Mouse (Mus musculus): Measurements from ENCODE around the gene Hnrnpf. TPM values are rescaled to one million over a fixed set of nuclear protein-coding genes. Genes with fewer than 3 reads are reported as not detected.

Gene Hnrnpf
- total and polyA plus RNA-seq, 3 experiments: 598 to 1,196 (median 790) TPM

GRCm38 (mm10) chr6:117878700-117879407 is 21.3 kb upstream of the Hnrnpf start:
- no peak for TF ChIP-seq ZKSCAN1 (IDR thresholded peaks at IDR 0.05; ENCODE audit: borderline replicate concordance, low read depth, low read length)
- no peak for TF ChIP-seq USF1 (IDR thresholded peaks at IDR 0.05; ENCODE audit: low read depth, low read length)
- no peak for TF ChIP-seq SMC3 (IDR thresholded peaks at IDR 0.05; ENCODE audit: low read depth, low read length)
- TF ChIP-seq UBTF (IDR thresholded peaks at IDR 0.05; ENCODE audit: low read depth, low read length): no peak
- TF ChIP-seq RAD21 (IDR thresholded peaks at IDR 0.05; ENCODE audit: low read depth, low read length): no peak
- TF ChIP-seq ELF1 (IDR thresholded peaks at IDR 0.05; ENCODE audit: low read depth, low read length): peak; percentile 96
- no peak for TF ChIP-seq SIN3A (IDR thresholded peaks at IDR 0.05; ENCODE audit: low read length)
- peak; percentile 34 for TF ChIP-seq CHD2 (IDR thresholded peaks at IDR 0.05; ENCODE audit: low read length)
- TF ChIP-seq POLR2A (IDR thresholded peaks at IDR 0.05; ENCODE audit: low read depth, low read length): no peak; the same call in 1 of the 2 replicates
- TF ChIP-seq MXI1 (IDR thresholded peaks at IDR 0.05; ENCODE audit: low read depth, low read length): no peak
- no peak for TF ChIP-seq RCOR1 (conservative IDR thresholded peaks at IDR 0.05; ENCODE audit: low read depth, low read length)
- TF ChIP-seq ZC3H11A (IDR thresholded peaks at IDR 0.05; ENCODE audit: low read depth, low read length): no peak
- TF ChIP-seq KAT2A (IDR thresholded peaks at IDR 0.05; ENCODE audit: insufficient replicate concordance, low read length): no peak; the same call in 1 of the 2 replicates
- TF ChIP-seq TBP (conservative IDR thresholded peaks at IDR 0.05; ENCODE audit: low read depth, low read length): peak; percentile 70; the same call in 1 of the 2 replicates
- peak; percentile 46; the same call in 1 of the 2 replicates for TF ChIP-seq IRF4 (IDR thresholded peaks at IDR 0.05; ENCODE audit: low read depth, low read length)
- no peak for TF ChIP-seq ZNF384 (IDR thresholded peaks at IDR 0.05; ENCODE audit: low read depth, low read length)
- no peak for TF ChIP-seq EP300 (IDR thresholded peaks at IDR 0.05; ENCODE audit: low read length)
- no peak for TF ChIP-seq CHD1 (IDR thresholded peaks at IDR 0.05; ENCODE audit: low read depth, low read length)
- no peak for TF ChIP-seq CTCF (conservative IDR thresholded peaks at IDR 0.05 in 1 of 2, IDR thresholded peaks at IDR 0.05 in 1 of 2; ENCODE audit: low read depth in 2 of 2, low read length in 2 of 2)
- TF ChIP-seq BHLHE40 (IDR thresholded peaks at IDR 0.05; ENCODE audit: low read depth, low read length): no peak
- no peak for TF ChIP-seq PAX5 (IDR thresholded peaks at IDR 0.05; ENCODE audit: low read length)
- no peak for TF ChIP-seq GABPA (IDR thresholded peaks at IDR 0.05; ENCODE audit: insufficient replicate concordance, low read depth, low read length)
- TF ChIP-seq USF2 (conservative IDR thresholded peaks at IDR 0.05; ENCODE audit: low read depth, low read length): no peak
- TF ChIP-seq MAZ (IDR thresholded peaks at IDR 0.05; ENCODE audit: low read depth, low read length): peak; percentile 84; the same call in 1 of the 2 replicates
- no peak; the same call in 1 of the 2 replicates for TF ChIP-seq POLR2AphosphoS2 (IDR thresholded peaks at IDR 0.05; ENCODE audit: low read depth, low read length)
- 0 out of 2 replicates have a peak, but pooled peaks have one; percentile 48 for TF ChIP-seq TCF12 (IDR thresholded peaks at IDR 0.05; ENCODE audit: low read depth, low read length)
- TF ChIP-seq HCFC1 (IDR thresholded peaks at IDR 0.05; ENCODE audit: low read depth, low read length): peak; percentile 78
- no peak for TF ChIP-seq JUN (IDR thresholded peaks at IDR 0.05; ENCODE audit: insufficient read depth, low read depth, low read length)
- TF ChIP-seq JUND (conservative IDR thresholded peaks at IDR 0.05; ENCODE audit: low read depth, low read length): 0 out of 2 replicates have a peak, but pooled peaks have one; percentile 26
- no peak for TF ChIP-seq MAX (IDR thresholded peaks at IDR 0.05; ENCODE audit: low read length)
- peak; percentile 23 for TF ChIP-seq ETS1 (conservative IDR thresholded peaks at IDR 0.05; ENCODE audit: low read depth, low read length)
- peak; percentile 85; the same call in 1 of the 2 replicates for TF ChIP-seq ZMIZ1 (IDR thresholded peaks at IDR 0.05; ENCODE audit: low read depth, low read length)
- Histone ChIP-seq H3K9ac (ENCODE audit: insufficient read depth, low read depth) (peak overlapping the region; percentile 86), H3K79me2 (replicated peaks; ENCODE audit: control insufficient read depth, extremely low read depth, insufficient read depth, poor library complexity, severe bottlenecking) (no peaks in the 10 kb centered on the region), H3K9me3 (replicated peaks; ENCODE audit: low read length) (no peaks in the 10 kb centered on the region), H3K27me3 (replicated peaks) (no peaks in the 10 kb centered on the region), H3K4me2 (ENCODE audit: insufficient read depth, low read depth, poor library complexity, severe bottlenecking) (peak overlapping the region; percentile 93), H3K4me1 (ENCODE audit: control insufficient read depth in 1 of 2, insufficient read depth in 2 of 2) (peaks cover 8 to 40% of the 10 kb centered on the region in 2 experiments; a peak in 3 of 4 replicates), H3K27ac (ENCODE audit: insufficient read depth, low read depth) (peak overlapping the region; percentile 94), H3K4me3 (replicated peaks in 1 of 3; ENCODE audit: low read depth in 2 of 3, low read length in 2 of 3, poor library complexity in 1 of 3) (peak overlapping the region; percentile 66 to 83 (median 68)), H3K36me3 (replicated peaks in 1 of 2; ENCODE audit: control insufficient read depth in 1 of 2, insufficient read depth in 1 of 2, low read length in 1 of 2) (peaks cover 0 to under 1% of the 10 kb centered on the region in 2 experiments)
- dilution Hi-C loops (cut with MboI; ENCODE audit: extremely low pct_ligation_motif_present, extremely low pct_unique_long_range_greater_than_20kb, low sequenced_read_pairs): no loop called here
- peak; percentile 94 for DNase-seq (ENCODE audit: extremely low read depth)
- in situ Hi-C loops (cut with MboI; ENCODE audit: low pct_ligation_motif_present, low pct_unique_long_range_greater_than_20kb, low sequenced_read_pairs): no loop called here

Measured in CH12.LX (cell line).